Mouse (Mus musculus): ENCODE data around the gene Rasip1.

The Rasip1 gene

DNA sequence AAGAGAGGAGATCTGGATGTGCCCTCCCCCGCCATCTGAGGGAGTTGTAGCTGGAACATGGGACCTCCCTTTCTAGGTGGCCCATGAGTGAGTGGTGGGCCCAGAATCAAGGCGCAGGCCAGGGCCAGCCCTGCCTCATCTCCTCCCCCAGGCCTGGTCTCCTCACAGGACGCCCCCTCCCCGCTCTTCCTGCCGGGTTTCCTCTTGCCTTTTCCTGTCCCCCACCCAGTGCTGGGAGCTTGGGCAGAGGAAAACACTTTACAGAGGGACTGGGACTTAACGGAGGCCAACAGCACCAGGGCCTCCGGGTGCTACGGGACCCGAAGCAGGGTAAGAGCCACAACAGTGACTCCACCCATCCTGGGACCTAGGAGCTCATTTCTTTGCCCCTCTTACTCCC, at the start of gene Rasip1:
Gene Rasip1 (plus strand): TSS at position 228 of the 400 bp plus-strand sequence.
- DNase-seq (ENCODE audit: low read depth): no peak

DNA sequence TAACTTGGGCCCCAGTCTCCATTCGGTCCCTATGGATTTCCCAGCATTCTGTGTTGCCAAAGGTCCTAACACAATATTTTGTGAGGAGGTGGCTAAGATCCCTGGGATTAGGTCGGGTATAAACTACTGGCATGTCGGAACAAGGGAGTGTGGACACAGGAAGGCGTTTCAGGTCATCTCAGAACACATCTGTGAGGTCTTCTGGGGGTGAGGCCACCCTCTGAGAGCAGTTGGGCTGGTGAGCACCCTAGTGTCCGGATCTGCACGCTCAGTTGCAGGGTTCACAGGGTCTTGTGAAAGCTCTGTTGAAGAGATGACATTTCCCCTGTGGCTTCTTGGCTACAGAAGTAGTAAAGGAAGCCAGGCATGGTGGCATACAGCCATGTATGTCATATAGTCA, 41.4 kb upstream of the Rasip1 start:
- no peak for DNase-seq (ENCODE audit: low read depth)

DNA sequence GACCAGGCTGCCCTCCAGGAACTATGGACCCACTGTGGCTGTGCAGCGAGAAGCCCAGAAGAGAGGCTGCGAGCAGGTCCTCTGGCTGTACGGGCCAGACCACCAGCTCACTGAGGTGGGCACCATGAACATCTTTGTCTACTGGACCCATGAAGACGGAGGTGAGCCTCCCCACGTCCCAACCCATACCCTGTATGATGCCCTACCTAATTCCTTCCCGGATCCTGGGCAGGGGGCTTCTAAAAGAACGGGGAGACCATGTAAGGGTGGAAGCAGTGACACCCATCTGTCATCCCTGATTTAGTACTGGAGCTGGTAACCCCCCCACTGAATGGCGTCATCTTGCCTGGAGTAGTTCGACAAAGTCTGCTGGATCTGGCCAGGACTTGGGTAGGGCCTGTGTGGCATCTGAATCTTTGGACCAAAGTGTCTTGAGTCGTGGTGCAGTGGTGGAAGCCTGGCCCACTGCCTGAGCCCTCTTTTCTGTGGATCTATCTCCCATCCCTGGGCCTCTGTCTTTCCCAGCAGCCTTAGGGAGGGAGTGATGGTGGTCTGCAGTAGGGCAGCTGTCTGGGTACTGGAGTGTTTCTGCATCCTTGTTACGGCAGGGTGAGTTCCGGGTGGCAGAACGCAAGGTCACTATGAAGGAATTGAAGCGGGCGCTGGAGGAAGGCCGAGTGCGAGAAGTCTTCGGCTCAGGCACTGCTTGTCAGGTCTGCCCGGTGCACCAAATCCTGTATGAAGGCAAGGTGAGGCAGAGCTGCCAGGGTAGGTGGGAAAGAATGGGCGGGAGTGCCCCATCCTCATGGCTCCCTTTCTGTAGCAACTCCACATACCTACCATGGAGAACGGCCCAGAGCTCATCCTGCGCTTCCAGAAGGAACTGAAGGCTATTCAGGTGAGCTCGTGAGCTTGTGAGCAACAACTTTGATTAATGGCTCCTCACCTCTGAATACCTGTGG, 39.4 kb upstream of the Rasip1 start:
- no peak for DNase-seq (ENCODE audit: low read depth)

DNA sequence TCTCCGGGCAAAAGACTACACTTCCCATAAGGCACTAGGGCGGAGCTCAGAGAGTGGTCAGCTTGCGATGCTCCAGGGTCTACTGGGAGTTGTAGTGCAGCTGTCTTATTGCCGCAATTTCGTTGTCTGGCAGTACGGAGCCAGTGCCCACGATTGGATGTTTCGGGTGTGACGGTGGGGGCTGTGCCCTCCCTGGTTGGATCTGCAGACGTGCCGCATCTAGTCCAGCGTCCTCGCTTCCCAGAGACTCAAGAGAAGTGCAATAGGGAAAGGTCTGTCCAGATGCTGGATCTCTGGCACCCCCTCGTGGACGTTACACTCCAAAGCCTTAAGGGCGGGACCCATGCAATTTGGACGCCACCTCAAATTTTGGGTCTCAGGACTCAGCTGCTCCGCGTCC, 38.1 kb upstream of the Rasip1 start:
- peak; percentile 84 for DNase-seq (ENCODE audit: low read depth)

DNA sequence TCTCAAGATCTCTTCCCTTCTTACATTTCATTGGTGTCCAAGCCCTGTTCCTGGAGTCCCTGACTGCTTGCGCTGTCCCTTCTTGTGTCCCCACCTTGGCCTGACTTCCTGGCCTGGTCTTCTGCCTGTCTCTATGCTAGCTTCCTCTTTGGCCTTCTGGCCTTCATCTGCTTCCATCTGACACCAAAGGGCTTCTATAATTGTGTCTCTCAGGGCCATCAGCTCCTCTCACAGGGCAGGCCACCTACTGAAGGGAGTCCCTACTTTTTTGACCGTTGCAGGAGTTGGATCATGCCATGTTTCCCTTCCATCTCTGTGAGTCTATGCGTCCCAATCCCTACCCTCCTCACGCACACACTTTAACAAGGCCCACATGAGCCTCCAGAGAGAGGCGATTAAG, 37.4 kb upstream of the Rasip1 start:
- no peak for DNase-seq (ENCODE audit: low read depth)

GRCm38 (mm10) chr7:45590874-45591273, 36.4 kb upstream of the Rasip1 start:
- DNase-seq (ENCODE audit: low read depth): peak; percentile 53

- no peak for DNase-seq (ENCODE audit: low read depth)
These were observed 35.4 kb upstream of the Rasip1 start for GRCm38 (mm10) chr7:45591880-45592279.

- DNase-seq (ENCODE audit: low read depth): peak; percentile 85
These were observed 34.0 kb upstream of the Rasip1 start for GRCm38 (mm10) chr7:45593118-45593815.

DNA sequence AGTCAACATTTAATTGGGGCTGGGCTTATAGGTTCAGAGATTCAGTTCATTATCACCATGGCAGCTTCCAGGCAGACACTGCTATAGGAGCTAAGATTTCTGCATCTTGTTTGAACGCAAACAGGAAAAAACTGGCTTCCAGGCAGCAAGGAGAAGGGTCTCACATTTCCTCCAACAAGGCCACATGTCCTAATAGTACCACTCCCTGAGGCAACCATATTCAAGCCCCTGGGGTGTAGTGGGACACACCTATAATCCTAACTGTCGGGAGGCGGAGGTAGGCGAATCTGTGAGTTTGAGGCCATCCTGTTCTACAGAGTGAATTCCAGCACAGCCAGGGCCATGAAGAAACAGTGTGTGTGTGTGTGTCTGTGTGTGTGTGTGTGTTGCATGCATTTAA, 32.1 kb upstream of the Rasip1 start:
- no peak for DNase-seq (ENCODE audit: low read depth)

DNA sequence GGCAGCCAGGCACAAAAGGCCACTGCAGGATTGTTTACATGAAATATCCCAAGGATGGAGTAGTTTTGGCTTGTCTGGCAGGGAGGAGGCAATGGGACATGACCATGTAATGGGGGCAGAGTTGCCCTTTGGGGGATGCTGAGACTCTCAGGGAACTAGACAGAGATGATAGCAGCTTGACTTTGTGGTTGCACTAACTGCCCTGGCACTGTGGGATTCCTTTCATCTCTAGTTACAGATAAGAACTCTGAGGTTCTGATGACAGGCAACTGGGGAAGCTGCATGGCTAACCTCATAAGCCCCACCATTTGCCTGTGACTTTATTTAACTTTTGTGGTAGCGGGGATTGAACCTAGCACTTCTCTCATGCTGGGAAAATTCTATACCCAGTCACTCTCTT, 31.2 kb upstream of the Rasip1 start:
- DNase-seq (ENCODE audit: low read depth): no peak

GRCm38 (mm10) chr7:45597013-45597412, 30.3 kb upstream of the Rasip1 start:
- DNase-seq (ENCODE audit: low read depth): no peak

- DNase-seq (ENCODE audit: low read depth): no peak
These were observed 29.8 kb upstream of the Rasip1 start for GRCm38 (mm10) chr7:45597527-45597926.

GRCm38 (mm10) chr7:45598960-45599879, 28.1 kb upstream of the Rasip1 start:
- no peak for DNase-seq (ENCODE audit: low read depth)

DNA sequence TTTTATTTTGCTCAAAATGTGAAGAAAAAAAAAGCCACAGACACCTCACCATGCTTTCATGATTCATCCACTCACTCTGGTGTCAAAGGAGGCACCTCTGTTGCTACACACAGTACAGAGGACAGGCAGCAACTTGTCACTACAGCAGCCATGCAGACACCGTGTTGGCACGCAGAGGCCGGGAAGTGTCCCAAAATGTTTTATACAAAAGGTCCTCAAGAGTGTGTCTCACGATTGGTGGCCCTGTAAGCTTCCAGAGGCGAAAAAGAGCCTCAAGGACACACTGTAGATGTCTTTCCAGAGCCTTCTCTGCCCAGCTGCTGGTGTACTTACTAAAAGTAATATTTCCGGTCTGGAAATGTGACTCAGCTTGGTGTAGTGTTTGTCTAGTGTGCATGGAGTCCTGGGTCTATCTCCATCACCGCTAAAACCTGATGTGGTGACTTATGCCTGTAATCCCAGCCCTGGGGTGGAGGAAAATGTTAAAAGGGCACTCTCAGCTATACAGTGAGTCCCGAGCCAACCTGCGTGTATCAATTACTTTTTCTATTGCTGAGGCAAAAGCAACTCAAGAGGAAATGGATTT, 21.5 kb upstream of the Rasip1 start:
- no peak for DNase-seq (ENCODE audit: low read depth)

GRCm38 (mm10) chr7:45609511-45609910, 17.8 kb upstream of the Rasip1 start:
- no peak for DNase-seq (ENCODE audit: low read depth)

- no peak for DNase-seq (ENCODE audit: low read depth)
These were observed 11.0 kb upstream of the Rasip1 start for GRCm38 (mm10) chr7:45616277-45616676.

DNA sequence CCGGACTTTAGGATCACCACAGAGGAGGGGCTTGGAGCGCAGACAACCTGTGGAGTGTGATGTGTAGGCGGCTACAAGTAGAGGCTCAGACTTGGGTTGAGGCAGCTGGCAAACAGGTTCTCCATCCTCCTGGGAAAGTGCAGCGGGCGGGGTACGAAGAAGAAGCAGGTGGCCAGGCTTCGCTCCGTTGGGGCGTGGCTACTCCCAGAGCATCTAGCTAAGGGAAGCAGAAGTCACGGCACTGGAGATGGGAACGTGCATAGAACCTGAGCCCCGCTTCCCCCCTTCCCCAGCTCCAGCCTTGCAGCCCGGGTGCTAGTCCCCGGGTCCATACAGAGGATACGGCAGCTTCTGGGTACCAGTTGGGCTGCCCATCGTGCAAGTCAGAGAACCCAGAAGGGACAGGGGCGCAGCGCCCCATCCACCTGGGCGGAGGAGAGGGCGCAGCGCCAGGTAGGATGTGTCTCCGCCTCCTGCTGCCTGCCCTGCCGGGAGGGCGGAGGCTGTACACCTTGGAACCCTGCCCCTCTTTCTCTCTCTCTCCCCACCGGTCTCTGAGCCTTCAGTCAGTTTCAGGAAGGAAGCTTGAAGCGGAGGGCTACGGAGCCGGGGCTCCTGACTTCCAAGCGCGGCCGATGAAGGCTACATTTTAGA, 10.1 kb upstream of the Rasip1 start, which contains the start of gene Fut1:
Gene Fut1 (plus strand): TSS at position 248 of the 654 bp plus-strand sequence.
- DNase-seq (ENCODE audit: low read depth): no peak

DNA sequence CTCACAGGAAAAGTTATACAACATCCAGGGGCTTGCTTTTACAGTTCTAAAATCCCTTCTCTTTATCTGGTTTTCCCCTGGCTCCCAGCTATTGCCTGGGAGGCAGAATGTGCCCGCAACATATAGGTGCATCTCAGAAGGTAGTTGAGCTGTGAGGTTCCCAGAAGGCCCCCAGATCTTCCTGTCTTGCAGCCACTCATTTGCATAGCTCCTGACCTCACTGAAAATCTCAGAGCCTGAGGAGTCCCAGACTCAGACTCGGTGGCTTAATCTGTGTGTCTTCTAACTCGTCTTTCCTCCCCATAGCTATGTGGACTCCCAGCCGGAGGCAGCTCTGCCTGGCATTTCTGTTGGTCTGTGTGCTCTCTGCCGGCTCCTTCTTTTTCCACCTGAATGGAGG, 9.0 kb upstream of the Rasip1 start:
- no peak for DNase-seq (ENCODE audit: low read depth)

DNA sequence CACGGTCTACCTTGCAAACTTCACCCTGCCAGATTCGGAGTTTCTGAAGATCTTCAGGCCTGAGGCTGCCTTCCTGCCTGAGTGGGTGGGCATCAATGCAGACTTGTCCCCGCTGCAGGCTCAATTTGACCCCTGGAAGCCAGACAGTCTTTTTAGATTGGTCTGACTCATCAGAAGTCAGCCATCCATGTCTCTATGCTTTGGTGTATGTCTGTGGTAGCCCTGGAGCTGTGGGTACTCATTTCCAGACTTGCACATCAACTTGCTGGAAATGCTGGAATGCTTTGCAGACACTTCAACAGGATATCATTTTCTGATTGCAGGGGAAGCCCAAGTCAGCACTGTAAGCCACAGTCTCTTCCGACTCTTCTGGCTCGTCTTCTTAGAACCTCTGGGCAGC, 7.7 kb upstream of the Rasip1 start:
- no peak for DNase-seq (ENCODE audit: low read depth)

GRCm38 (mm10) chr7:45621443-45621842, 5.8 kb upstream of the Rasip1 start, which contains the start of gene Izumo1:
TSS of gene Izumo1 (plus strand) at chr7:45621811.
- peak; percentile 45 for DNase-seq (ENCODE audit: low read depth)

DNA sequence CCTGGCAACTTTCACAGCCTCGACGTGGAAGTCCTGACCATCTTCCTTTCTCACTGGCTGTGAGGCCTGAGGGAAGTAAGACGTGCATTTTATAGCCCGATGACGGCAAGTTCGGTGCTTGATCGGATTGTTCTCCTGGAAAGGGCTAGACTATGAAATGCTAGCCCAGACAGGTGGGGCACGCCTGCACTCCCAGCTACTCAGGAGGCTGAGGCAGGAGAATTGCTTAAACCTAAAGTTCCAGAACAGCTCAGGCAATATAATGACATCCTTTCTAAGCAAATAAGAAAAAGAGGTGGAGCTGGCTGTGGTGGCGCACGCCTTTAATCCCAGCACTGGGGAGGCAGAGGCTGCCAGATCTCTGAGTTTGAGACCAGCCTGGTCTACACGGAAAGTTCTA, 3.8 kb upstream of the Rasip1 start:
- no peak for DNase-seq (ENCODE audit: low read depth)
